Mouse (Mus musculus) embryo, embryonic 10.5 days (tissue): ENCODE data around the gene Lrba.

Source experiments
- DNase-seq: peaks from one replicate; pipeline ENCODE4 v3.0.0-alpha.2; 2015; ENCODE audit warnings: low spot score

The Lrba gene

DNA sequence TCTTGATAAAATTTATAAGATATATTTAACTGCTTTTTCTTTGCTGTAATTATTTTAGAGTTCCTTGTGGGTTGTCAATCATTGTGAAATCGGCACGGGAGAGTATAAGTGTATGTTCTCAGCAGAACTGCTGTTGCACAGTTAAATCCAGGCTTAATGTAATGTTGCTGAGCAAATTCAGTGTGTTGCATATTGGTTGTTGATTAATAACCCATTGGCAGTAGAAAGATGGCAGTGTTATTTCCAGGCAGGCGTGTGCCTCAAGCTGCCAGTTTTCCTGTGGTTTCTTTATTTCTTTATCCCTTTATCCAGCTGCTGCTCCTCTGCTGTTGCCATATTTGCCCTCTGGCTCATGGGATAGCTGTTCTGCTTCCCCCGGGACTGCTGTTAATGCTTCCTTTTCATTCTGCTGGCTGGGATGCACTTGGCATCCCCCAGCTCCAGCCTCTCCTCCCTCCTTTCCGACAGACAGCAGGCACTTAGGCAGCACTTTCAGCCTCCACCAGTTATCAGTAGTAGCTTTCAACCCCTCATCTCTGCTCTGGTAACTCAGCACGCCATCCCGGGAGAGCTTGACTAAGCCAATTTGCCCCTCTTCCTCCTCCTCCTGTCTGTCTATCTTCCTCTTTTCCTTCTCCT is 463.2 kb downstream of the Lrba start:
- DNase-seq: peak; percentile 41

GRCm38 (mm10) chr3:86688438-86688837 is 464.0 kb downstream of the Lrba start:
- no peak for DNase-seq

GRCm38 (mm10) chr3:86689305-86689704 is 464.8 kb downstream of the Lrba start:
- no peak for DNase-seq

- DNase-seq: no peak
Observed at GRCm38 (mm10) chr3:86692779-86693178, 468.3 kb downstream of the Lrba start.

DNA sequence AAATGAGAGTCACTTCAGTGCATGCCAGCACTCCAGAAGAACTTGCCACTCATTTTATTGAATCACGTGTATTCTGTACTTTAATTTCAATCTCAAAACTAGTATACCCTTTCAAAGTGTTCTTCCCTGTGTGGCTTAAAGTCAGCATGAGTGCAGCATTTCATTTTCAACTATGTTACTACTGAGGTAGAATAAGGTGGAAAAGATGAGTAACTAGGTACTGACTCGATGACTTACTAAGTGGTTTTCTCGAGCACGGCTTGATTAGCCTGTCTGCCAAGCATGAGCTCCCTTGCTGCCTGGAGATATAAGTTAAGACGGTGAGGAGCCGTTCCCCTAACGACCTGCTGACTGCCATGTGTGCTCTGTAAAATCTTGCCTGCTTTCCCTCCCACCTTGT is 469.1 kb downstream of the Lrba start:
- no peak for DNase-seq

- DNase-seq: no peak
Observed at GRCm38 (mm10) chr3:86698947-86699346, 474.5 kb downstream of the Lrba start.

DNA sequence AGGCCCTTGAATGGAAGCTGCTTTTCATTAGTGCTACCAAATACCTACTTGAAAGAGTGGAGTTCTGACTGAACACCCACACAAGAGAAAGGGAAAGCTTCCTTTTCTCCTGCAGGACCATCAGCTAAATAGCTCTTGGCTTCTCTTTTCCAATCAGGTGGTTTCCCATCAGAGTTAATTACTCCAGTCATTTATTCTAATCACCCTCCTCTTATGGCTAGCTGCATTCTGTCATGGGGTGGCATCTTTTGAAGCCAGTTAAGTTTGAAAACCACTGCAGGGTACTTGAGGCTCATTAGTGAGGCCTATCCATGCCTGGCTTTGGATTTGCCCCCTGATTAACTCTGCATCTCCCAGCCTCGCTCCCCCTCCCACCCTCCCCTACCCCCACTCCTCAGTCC is 476.7 kb downstream of the Lrba start:
- DNase-seq: peak; percentile 78

GRCm38 (mm10) chr3:86709472-86709871 is 485.0 kb downstream of the Lrba start:
- DNase-seq: peak; percentile 50

DNA sequence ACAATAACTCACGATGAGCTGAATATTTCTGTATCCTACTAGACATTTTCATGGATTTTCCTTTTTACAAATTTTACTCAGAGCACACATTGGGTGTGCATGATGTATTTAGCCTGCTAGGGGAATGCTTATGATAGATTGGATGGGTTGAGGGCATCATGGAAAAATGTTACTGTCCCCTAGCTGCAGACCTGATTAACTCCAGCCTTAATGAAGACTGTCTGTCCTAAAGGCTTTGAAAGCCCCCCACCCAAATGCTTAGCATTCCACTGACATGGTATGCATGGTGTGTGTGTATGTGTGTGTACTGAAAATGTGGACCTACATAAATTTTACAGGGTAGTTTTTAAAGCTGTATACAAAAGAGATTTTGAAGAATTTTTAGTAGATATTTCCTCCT is 487.1 kb downstream of the Lrba start:
- no peak for DNase-seq

GRCm38 (mm10) chr3:86712758-86713157 is 488.3 kb downstream of the Lrba start:
- DNase-seq: no peak

- no peak for DNase-seq
Observed at GRCm38 (mm10) chr3:86714446-86714845, 490.0 kb downstream of the Lrba start.

- DNase-seq: peak; percentile 42
Observed at GRCm38 (mm10) chr3:86723415-86724298, 499.2 kb downstream of the Lrba start.

GRCm38 (mm10) chr3:86725113-86725512 is 500.6 kb downstream of the Lrba start:
- peak; percentile 26 for DNase-seq

GRCm38 (mm10) chr3:86738831-86739230 is 514.4 kb downstream of the Lrba start:
- no peak for DNase-seq

DNA sequence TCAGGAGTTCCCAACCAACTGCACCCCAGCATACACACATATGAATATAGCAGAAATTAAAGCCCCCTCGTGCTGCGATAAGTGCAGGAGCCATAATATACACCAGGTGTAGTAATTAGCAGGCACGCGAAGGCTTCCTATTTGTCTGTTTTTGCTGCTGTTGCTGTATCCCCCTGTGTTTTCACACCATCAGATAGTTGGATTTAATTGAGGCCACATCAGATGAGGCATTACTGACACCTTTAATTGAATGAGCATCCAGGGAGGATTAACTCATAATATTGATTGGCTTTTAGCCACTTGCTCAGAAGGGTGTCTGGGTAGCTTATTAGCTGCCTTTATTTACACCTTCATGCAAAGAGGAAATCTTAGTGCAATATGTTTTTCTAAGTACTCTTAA is 515.3 kb downstream of the Lrba start:
- no peak for DNase-seq

- no peak for DNase-seq
Observed at GRCm38 (mm10) chr3:86745348-86745747, 520.9 kb downstream of the Lrba start.

GRCm38 (mm10) chr3:86745769-86746512 is 521.5 kb downstream of the Lrba start:
- DNase-seq: no peak

DNA sequence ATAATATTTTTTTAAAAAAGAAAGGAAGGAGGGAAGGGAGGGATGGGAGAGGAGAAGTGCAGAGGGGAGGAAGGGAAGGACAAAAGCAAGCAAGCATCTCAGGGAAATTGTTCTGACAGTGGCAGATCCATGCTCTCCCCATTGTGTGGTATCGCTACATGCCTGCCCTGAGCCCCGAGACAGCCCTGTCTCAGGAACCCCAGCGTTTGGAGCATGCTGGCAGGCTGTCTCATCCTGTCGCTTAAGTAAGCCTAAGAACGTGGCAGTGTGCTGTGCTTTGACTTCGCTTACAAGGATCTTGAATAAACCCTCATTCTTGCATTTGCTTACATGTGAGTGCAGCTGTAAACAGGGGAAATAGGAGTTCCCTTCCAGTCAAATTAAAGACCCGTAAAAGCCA is 526.2 kb downstream of the Lrba start:
- DNase-seq: no peak

DNA sequence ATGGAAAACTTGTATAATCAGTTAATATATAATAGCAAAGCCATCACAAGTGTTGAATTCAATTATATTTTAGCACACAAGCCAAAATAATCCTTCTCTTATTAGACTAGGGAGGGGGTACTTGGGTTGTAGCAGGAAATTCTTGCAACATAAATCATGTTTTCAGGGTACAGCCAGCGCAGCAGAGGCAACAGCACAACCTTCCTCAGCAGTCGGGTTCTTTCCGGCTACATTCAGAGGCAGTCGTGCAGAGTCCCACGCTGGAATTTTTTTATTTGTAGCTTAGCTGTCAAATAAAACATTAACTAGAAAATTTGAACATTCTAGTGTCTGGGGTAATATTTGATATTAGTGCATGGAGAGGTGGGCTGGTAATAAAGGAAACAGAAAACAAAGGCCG is 529.7 kb downstream of the Lrba start:
- no peak for DNase-seq

GRCm38 (mm10) chr3:86754595-86755557 is 530.4 kb downstream of the Lrba start:
- no peak for DNase-seq

DNA sequence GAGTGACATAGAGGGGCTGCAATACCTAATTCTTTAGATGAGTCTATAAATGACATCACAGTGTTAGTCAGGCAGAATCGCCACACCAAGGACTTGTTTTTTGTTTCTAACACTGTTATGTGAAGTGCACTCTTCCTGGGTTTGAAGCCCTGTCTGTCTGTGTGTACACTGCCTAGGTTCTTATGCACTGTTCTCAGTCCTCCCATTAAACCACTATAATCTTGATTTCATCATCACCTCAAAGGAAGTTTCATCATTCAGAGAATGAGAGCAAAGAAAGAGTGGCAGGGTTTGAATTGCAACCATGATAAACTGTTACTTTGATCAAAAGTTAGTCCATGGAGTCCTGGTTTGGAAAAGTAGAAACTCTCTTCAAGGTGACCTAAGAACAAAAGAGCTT is 532.1 kb downstream of the Lrba start:
- DNase-seq: no peak

DNA sequence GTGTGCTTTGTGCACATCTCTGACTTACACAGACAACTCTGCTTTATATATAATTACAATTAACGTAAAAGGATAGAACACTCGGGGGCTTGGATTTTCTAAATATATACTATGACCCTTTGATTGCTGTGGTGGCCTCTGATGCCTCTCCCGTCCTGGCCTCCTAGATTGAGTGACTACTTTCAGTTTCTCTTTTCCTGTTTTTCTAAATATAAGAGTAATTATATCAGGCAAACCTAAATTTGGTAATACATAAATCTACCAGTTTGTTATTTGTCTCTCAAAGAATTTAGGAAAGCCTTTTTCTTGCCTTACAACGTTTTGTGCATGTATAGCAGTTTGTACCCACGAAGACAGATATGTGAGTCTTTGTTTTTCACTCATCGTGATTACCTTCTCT is 534.2 kb downstream of the Lrba start:
- DNase-seq: no peak
